Mouse (Mus musculus): ENCODE results near the gene Abcb11. TPM values are rescaled to one million over a fixed set of nuclear protein-coding genes. Genes with fewer than 3 reads are reported as not detected.
"Not testable (repeated sequence)": the region's sequence is repeated elsewhere in the genome, so short reads cannot be mapped to it uniquely, and the experiment has no call there.

The Abcb11 gene
- polyA plus RNA-seq, 1 experiment from 2014 or later, result 0.19 TPM

- not testable (repeated sequence) for H3K9ac ChIP-seq (ENCODE audit: low read length); ATAC-seq (ENCODE audit: low read depth); H3K4me3 ChIP-seq (ENCODE audit: low read length); H3K27me3 ChIP-seq (ENCODE audit: control insufficient read depth, insufficient read depth, low read depth, low read length); H3K9me3 ChIP-seq (ENCODE audit: control insufficient read depth, low read length); H3K4me1 ChIP-seq (replicated peaks; ENCODE audit: control insufficient read depth, insufficient read depth, low read length); H3K27ac ChIP-seq (ENCODE audit: low read length); H3K4me2 ChIP-seq (ENCODE audit: low read depth, low read length); H3K36me3 ChIP-seq (ENCODE audit: control insufficient read depth, insufficient read depth, low read length)
- WGBS, result 91% methylated on average over 5 of the region's 6 CpGs
Observed at GRCm38 (mm10) chr2:69300568-69300967, 41.8 kb downstream of the Abcb11 start.

GRCm38 (mm10) chr2:69294508-69294907, 47.9 kb downstream of the Abcb11 start:
- no peak for ATAC-seq (ENCODE audit: low read depth)
- Histone ChIP-seq H3K27me3 (ENCODE audit: control insufficient read depth, insufficient read depth, low read depth, low read length) (no peaks in the 10 kb centered on the region), H3K4me1 (replicated peaks; ENCODE audit: control insufficient read depth, insufficient read depth, low read length) (no peaks in the 10 kb centered on the region), H3K27ac (ENCODE audit: low read length) (no peak overlapping the region), H3K36me3 (ENCODE audit: control insufficient read depth, insufficient read depth, low read length) (no peaks in the 10 kb centered on the region), H3K9ac (ENCODE audit: low read length) (no peak overlapping the region), H3K4me3 (ENCODE audit: low read length) (no peak overlapping the region), H3K4me2 (ENCODE audit: low read depth, low read length) (no peak overlapping the region), H3K9me3 (ENCODE audit: control insufficient read depth, low read length) (no peaks in the 10 kb centered on the region)

- WGBS, result 37% methylated on average over 5 of the region's 5 CpGs
- Histone ChIP-seq H3K4me1 (replicated peaks; ENCODE audit: control insufficient read depth, insufficient read depth, low read length) (no peaks in the 10 kb centered on the region), H3K36me3 (ENCODE audit: control insufficient read depth, insufficient read depth, low read length) (no peaks in the 10 kb centered on the region), H3K27me3 (ENCODE audit: control insufficient read depth, insufficient read depth, low read depth, low read length) (no peaks in the 10 kb centered on the region), H3K27ac (ENCODE audit: low read length) (no peak overlapping the region), H3K4me2 (ENCODE audit: low read depth, low read length) (no peak overlapping the region), H3K9ac (ENCODE audit: low read length) (no peak overlapping the region), H3K4me3 (ENCODE audit: low read length) (no peak overlapping the region), H3K9me3 (ENCODE audit: control insufficient read depth, low read length) (no peaks in the 10 kb centered on the region)
- no peak for ATAC-seq (ENCODE audit: low read depth)
Observed at GRCm38 (mm10) chr2:69288989-69289388, 53.4 kb downstream of the Abcb11 start.

DNA sequence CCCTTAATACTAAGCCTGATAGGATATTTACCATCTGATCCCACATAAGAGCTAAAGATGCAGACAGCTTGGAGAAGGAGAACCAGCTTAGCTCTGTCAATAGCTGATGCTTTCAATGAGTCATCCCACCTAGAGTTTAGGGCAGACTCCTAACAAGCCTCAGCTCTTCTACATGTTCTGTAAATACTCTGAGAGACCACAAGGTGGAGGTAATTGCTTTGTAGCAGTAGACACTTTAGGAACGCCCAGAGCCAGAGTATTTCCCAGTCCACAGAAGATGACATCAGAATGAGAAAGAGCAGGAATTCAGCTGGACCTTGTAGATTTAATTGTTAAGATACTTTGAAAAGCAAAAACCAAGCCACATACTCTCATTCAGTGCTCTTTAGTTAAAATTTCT, 66.5 kb downstream of the Abcb11 start:
- Histone ChIP-seq H3K27ac (ENCODE audit: low read length) (no peak overlapping the region), H3K4me3 (ENCODE audit: low read length) (no peak overlapping the region), H3K4me1 (replicated peaks; ENCODE audit: control insufficient read depth, insufficient read depth, low read length) (no peaks in the 10 kb centered on the region), H3K9me3 (ENCODE audit: control insufficient read depth, low read length) (no peaks in the 10 kb centered on the region), H3K9ac (ENCODE audit: low read length) (no peak overlapping the region), H3K4me2 (ENCODE audit: low read depth, low read length) (no peak overlapping the region), H3K36me3 (ENCODE audit: control insufficient read depth, insufficient read depth, low read length) (no peaks in the 10 kb centered on the region), H3K27me3 (ENCODE audit: control insufficient read depth, insufficient read depth, low read depth, low read length) (no peaks in the 10 kb centered on the region)
- WGBS, result 10% methylated on average over 1 of the region's 1 CpGs
- no peak; the same call in 1 of the 2 replicates for ATAC-seq (ENCODE audit: low read depth)

DNA sequence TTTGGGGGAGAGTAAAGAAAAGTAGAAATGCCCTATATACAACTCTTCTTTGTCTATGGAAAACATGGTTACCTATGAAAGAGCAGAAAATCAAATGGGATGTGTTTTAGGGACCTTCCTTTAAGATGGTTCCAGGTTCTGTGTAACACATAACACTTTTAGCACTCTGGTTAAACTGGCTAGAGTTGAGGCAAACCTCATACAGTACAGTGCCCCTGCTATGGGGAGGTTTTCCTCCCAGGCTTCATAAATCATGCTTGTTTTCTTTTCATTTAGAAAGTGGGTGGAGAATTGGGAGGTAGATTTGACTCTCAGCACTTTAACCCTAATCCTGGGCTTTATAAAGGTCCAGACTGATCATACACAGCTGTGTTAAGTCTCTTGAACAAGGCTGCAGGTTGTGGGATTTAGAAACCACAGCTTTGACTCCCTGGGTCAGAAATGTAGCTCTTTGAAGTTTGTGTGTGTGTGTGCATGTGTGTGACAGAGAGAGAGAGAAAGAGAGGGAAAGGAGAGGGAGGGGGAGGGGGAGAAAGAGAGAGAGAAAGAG, 78.3 kb downstream of the Abcb11 start:
- H3K9me3 ChIP-seq (ENCODE audit: control insufficient read depth, low read length), result no peaks in the 10 kb centered on the region
- H3K36me3 ChIP-seq (ENCODE audit: control insufficient read depth, insufficient read depth, low read length), result no peaks in the 10 kb centered on the region
- no peak overlapping the region for H3K4me3 ChIP-seq (ENCODE audit: low read length)
- no peaks in the 10 kb centered on the region for H3K4me1 ChIP-seq (replicated peaks; ENCODE audit: control insufficient read depth, insufficient read depth, low read length)
- no peak overlapping the region for H3K27ac ChIP-seq (ENCODE audit: low read length)
- H3K9ac ChIP-seq (ENCODE audit: low read length), result no peak overlapping the region
- no peak for ATAC-seq (ENCODE audit: low read depth)
- no peak overlapping the region for H3K4me2 ChIP-seq (ENCODE audit: low read depth, low read length)
- no peaks in the 10 kb centered on the region for H3K27me3 ChIP-seq (ENCODE audit: control insufficient read depth, insufficient read depth, low read depth, low read length)

DNA sequence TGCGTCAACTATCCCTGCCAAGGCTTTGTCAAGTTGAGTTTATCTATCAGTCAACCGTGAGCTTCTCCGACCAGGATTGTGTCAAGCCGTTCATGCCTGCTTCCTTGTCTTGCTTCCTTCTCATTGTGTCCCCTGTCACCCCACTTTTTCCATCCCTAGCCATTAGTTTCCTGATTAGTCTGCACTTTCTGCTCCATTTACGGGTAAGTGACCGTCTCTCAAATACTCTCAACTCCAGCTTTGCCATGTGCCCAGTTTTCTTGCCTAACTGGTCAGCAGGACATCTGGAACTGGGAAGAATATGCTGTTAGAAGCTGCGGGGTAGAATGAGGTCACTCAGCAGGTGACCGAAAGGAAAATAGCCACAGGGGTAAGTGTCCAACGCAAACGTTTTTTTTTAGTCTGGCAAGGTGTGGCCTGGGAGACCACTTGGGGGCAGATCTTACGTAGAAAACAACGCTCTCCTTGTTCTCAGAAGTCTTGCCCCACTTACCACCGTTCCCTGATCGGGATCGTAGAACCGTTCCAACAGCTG, 94.1 kb downstream of the Abcb11 start:
- H3K27ac ChIP-seq (ENCODE audit: low read length), result no peak overlapping the region
- no peak overlapping the region for H3K9ac ChIP-seq (ENCODE audit: low read length)
- H3K4me2 ChIP-seq (ENCODE audit: low read depth, low read length), result no peak overlapping the region
- no peaks in the 10 kb centered on the region for H3K36me3 ChIP-seq (ENCODE audit: control insufficient read depth, insufficient read depth, low read length)
- H3K4me3 ChIP-seq (ENCODE audit: low read length), result no peak overlapping the region
- no peak for ATAC-seq (ENCODE audit: low read depth)
- no peaks in the 10 kb centered on the region for H3K9me3 ChIP-seq (ENCODE audit: control insufficient read depth, low read length)
- peaks cover 6% of the 10 kb centered on the region for H3K4me1 ChIP-seq (replicated peaks; ENCODE audit: control insufficient read depth, insufficient read depth, low read length)
- no peaks in the 10 kb centered on the region for H3K27me3 ChIP-seq (ENCODE audit: control insufficient read depth, insufficient read depth, low read depth, low read length)
- WGBS, result 47% methylated on average over 16 of the region's 16 CpGs

- H3K9me3 ChIP-seq (ENCODE audit: control insufficient read depth, low read length), result no peaks in the 10 kb centered on the region
Observed at GRCm38 (mm10) chr2:69247081-69247480, 95.3 kb downstream of the Abcb11 start.

DNA sequence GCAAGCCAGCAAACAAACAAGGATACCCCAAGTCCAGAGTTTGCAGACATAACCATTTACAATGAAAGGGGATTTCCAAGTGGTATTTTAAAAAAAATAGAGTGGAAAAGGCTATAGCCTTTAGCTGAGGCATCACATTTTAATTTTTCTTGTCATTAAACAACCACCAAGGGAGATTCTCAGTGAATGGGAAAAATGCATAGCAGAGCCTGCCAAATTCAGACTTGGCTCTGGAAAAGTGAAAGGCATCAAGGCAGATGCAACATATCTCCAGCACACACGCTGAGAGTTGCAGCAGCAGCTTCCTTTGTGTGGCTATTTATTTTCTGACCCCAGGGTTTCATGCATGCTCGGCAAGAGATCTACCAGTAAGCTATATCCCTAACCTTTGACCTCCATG, 97.5 kb downstream of the Abcb11 start:
- peak overlapping the region; percentile 75 for H3K27ac ChIP-seq (ENCODE audit: low read length)

More at GRCm38 (mm10) chr2:69247081-69247480, 95.3 kb downstream of the Abcb11 start:
- Histone ChIP-seq H3K9ac (ENCODE audit: low read length) (no peak overlapping the region), H3K27ac (ENCODE audit: low read length) (no peak overlapping the region), H3K27me3 (ENCODE audit: control insufficient read depth, insufficient read depth, low read depth, low read length) (no peaks in the 10 kb centered on the region), H3K36me3 (ENCODE audit: control insufficient read depth, insufficient read depth, low read length) (no peaks in the 10 kb centered on the region), H3K4me3 (ENCODE audit: low read length) (no peak overlapping the region), H3K4me1 (replicated peaks; ENCODE audit: control insufficient read depth, insufficient read depth, low read length) (peaks cover 6% of the 10 kb centered on the region), H3K4me2 (ENCODE audit: low read depth, low read length) (no peak overlapping the region)
- ATAC-seq (ENCODE audit: low read depth), result no peak
- 97% methylated on average over 1 of the region's 1 CpGs for WGBS

DNA sequence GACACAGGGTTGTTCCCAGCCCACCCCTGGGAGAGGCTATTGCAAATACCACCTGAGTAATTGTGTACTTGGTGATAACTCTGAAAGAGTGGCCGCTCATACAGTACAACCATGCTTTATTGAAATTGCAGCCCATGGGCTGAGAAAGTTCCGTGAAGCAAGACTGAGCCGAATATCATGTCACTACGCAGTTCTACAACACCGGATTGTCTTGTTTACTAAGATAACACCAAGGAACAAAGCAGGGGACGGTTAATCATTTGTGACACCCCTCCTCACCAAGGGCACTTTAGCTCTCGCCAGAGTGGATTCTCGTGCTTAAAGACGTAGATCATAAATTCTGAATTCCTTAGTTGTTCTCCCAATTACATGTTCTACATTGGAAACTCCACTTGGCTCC, 103.1 kb downstream of the Abcb11 start:
- WGBS, result 50% methylated on average over 9 of the region's 9 CpGs
- H3K4me3 ChIP-seq (ENCODE audit: low read length), result no peak overlapping the region
- no peak overlapping the region for H3K27ac ChIP-seq (ENCODE audit: low read length)
- H3K27me3 ChIP-seq (ENCODE audit: control insufficient read depth, insufficient read depth, low read depth, low read length), result no peaks in the 10 kb centered on the region
- no peaks in the 10 kb centered on the region for H3K4me1 ChIP-seq (replicated peaks; ENCODE audit: control insufficient read depth, insufficient read depth, low read length)
- no peaks in the 10 kb centered on the region for H3K9me3 ChIP-seq (ENCODE audit: control insufficient read depth, low read length)
- no peak for ATAC-seq (ENCODE audit: low read depth)
- no peak overlapping the region for H3K9ac ChIP-seq (ENCODE audit: low read length)
- no peaks in the 10 kb centered on the region for H3K36me3 ChIP-seq (ENCODE audit: control insufficient read depth, insufficient read depth, low read length)
- H3K4me2 ChIP-seq (ENCODE audit: low read depth, low read length), result no peak overlapping the region

More for the DNA sequence above, 97.5 kb downstream of the Abcb11 start:
- Histone ChIP-seq H3K9ac (ENCODE audit: low read length) (no peak overlapping the region), H3K27me3 (ENCODE audit: control insufficient read depth, insufficient read depth, low read depth, low read length) (no peaks in the 10 kb centered on the region), H3K36me3 (ENCODE audit: control insufficient read depth, insufficient read depth, low read length) (no peaks in the 10 kb centered on the region), H3K4me1 (replicated peaks; ENCODE audit: control insufficient read depth, insufficient read depth, low read length) (peaks cover 6% of the 10 kb centered on the region), H3K4me2 (ENCODE audit: low read depth, low read length) (no peak overlapping the region), H3K9me3 (ENCODE audit: control insufficient read depth, low read length) (no peaks in the 10 kb centered on the region), H3K4me3 (ENCODE audit: low read length) (no peak overlapping the region)
- peak; percentile 86 for ATAC-seq (ENCODE audit: low read depth)
- WGBS, result 43% methylated on average over 2 of the region's 2 CpGs
